Mouse (Mus musculus) limb, embryonic 10.5 days (tissue): Measurements from ENCODE around the gene Cdc25b. TPM values are rescaled to one million over a fixed set of nuclear protein-coding genes. Genes with fewer than 3 reads are reported as not detected.
A peak's percentile ranks its signal among the peaks of the same experiment; 100 is the strongest.
"Not testable (repeated sequence)": the region's sequence is repeated elsewhere in the genome, so short reads cannot be mapped to it uniquely, and the experiment has no call there.

Experiments used
- DNase-seq: peaks from one replicate; pipeline ENCODE4 v3.0.0-alpha.2; 2017; ENCODE audit warnings: low spot score
- H3K27ac ChIP-seq: fragments of 300-500 bp; sonication (generic); 2 replicates; pipeline ENCODE4 v1.5.1; 2016; ENCODE audit warnings: mild to moderate bottlenecking
- H3K27me3 ChIP-seq: fragments of 300-500 bp; sonication (generic); 2 replicates; pipeline ENCODE4 v1.6.1; 2016; ENCODE audit warnings: low read depth, mild to moderate bottlenecking; ENCODE audit not compliant: poor library complexity, severe bottlenecking
- H3K36me3 ChIP-seq: fragments of 300-500 bp; sonication (generic); 2 replicates; pipeline ENCODE4 v1.6.1; 2016; ENCODE audit warnings: mild to moderate bottlenecking, moderate library complexity
- H3K4me1 ChIP-seq: fragments of 300-500 bp; sonication (generic); 2 replicates; pipeline ENCODE4 v1.6.1; 2016
- H3K4me3 ChIP-seq: fragments of 300-500 bp; sonication (generic); 2 replicates; pipeline ENCODE4 v1.5.1; 2016; ENCODE audit warnings: mild to moderate bottlenecking, moderate library complexity
- H3K9me3 ChIP-seq: fragments of 300-500 bp; sonication (generic); replicated peaks from 2 replicates; pipeline ENCODE4 v1.6.1; 2016; ENCODE audit warnings: mild to moderate bottlenecking
- WGBS: fragments of 180-500 bp; shearing (Covaris S2); methylation state at CpG from one replicate; pipeline ENCODE4 v1.1.7; 2016; 5-methylcytosine and 5-hydroxymethylcytosine counted together
- polyA plus RNA-seq: library from polyadenylated mRNA; unstranded; fragments of >200 nt; fragmentation: Nextera tagmentation; extraction: Ambion mirVana; gene quantifications from 2 replicates; pipeline ENCODE4 v1.2.1, GENCODE M21; 2016

Gene Cdc25b
- polyA plus RNA-seq, 1 experiment from 2014 or later = 47.4 TPM

DNA sequence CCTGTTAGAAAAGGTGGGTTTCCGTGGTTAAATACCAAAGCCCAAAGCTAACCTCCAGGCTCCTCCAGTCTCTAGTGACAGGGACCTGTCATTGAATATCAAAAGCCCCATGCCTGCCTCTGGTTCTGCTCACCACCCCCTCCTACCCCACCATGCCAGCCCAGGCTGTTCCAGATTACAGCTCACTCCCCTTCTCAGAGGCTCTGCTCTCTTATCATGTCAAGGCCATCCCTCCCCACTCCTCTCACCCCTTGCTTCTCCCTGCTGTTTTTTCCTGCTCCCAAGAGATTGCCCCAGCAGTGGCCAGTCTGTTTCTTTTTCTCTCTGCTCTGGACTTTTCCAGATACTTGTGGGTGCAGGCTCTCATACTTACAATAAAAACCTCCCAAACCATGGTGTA lies 36.8 kb downstream of the Cdc25b start:
- WGBS = 62% methylated on average over 1 of the region's 1 CpGs
- Histone ChIP-seq H3K27ac (no peak overlapping the region), H3K4me1 (no peaks in the 10 kb centered on the region), H3K4me3 (no peak overlapping the region), H3K36me3 (no peaks in the 10 kb centered on the region), H3K9me3 (no peaks in the 10 kb centered on the region), H3K27me3 (no peaks in the 10 kb centered on the region)
- no peak for DNase-seq

DNA sequence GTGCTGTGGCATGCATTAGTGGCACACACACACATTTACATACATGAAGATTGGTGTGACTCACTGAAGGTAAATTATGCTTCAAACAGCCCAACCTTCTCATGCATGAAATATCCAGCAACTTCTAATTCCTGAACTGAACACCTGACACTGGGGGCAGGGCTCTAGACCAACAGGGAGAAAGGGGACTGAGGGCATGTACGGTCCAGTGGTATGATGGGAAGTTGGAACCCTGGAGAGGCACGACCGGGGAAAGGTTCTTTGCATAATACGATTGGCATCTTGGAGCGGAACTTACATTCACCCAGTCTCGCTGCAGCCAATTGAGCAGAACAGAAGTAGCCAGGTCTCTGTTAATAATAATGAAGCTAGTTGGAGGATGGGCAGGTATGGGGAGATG lies 38.4 kb downstream of the Cdc25b start:
- Histone ChIP-seq H3K27ac (no peak overlapping the region), H3K4me3 (no peak overlapping the region), H3K4me1 (no peaks in the 10 kb centered on the region), H3K36me3 (no peaks in the 10 kb centered on the region), H3K9me3 (no peaks in the 10 kb centered on the region), H3K27me3 (no peaks in the 10 kb centered on the region)
- 92% methylated on average over 6 of the region's 6 CpGs for WGBS
- DNase-seq = no peak

DNA sequence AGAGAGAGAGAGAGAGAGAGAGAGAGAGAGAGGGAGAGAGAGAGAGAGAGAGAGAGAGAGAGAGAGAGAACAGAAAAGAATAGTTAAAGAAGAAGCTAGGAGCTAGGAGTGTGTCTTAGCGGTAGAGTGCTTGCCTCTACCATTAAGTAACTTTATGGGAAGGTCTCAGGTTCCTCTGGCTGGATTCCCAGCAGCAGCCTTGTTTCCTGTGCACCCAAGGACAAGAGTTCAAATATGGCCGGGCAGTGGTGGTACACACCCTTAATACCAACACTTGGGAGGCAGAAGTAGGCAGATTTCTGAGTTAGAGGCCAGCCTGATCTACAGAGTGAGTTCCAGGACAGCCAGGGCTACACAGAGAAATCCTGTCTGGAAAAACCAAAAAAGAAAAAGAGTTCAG lies 39.9 kb downstream of the Cdc25b start:
- H3K27ac ChIP-seq, H3K27me3 ChIP-seq, H3K36me3 ChIP-seq, H3K9me3 ChIP-seq, H3K4me1 ChIP-seq, DNase-seq, H3K4me3 ChIP-seq: not testable (repeated sequence)
- WGBS = 68% methylated on average over 2 of the region's 2 CpGs

DNA sequence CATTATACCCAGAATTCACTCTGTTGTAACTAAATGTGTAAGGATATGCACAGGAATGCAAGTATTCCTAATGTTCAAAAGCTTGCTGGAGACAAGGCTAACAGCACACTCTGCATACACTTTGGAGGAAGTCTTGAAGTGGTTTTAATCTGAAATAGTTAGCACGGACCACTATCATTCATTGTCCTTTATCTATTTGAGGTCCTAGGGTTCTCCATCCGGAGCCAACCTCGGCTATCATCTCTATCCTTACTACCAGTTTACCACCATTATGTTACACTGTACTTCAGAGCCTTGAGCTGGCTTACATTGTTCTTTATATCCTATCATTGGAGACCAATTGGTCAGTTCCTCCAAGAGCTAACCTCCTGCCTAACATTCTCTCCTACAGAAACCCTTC lies 40.5 kb downstream of the Cdc25b start:
- Histone ChIP-seq H3K36me3 (no peaks in the 10 kb centered on the region), H3K4me1 (no peaks in the 10 kb centered on the region), H3K27ac (no peak overlapping the region), H3K9me3 (no peaks in the 10 kb centered on the region), H3K4me3 (no peak overlapping the region), H3K27me3 (no peaks in the 10 kb centered on the region)
- 92% methylated on average over 3 of the region's 3 CpGs for WGBS
- no peak for DNase-seq

DNA sequence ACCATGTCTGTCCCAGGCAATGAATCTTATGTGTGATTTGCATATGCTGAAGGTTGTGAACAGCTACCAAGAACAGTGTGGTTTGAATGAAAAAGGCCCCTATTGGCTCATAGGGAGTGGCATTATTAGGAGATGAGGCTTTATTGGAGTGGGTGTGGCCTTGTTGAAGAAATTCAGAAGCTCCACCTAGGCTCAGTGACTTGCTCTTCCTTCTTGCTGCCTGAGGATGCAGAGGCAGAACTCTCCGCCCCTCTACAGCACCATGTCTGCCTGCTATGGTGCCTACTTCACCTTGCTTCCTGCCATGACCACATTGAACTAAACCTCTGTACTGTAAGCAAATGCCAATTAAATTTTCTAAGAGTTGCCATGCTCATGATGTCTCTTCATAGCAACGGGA lies 45.8 kb downstream of the Cdc25b start:
- Histone ChIP-seq H3K27ac (no peak overlapping the region), H3K36me3 (peaks cover 3% of the 10 kb centered on the region), H3K9me3 (no peaks in the 10 kb centered on the region), H3K27me3 (no peaks in the 10 kb centered on the region), H3K4me1 (peaks cover 27% of the 10 kb centered on the region), H3K4me3 (no peak overlapping the region)
- DNase-seq = no peak
- 92% methylated on average over 2 of the region's 2 CpGs for WGBS

DNA sequence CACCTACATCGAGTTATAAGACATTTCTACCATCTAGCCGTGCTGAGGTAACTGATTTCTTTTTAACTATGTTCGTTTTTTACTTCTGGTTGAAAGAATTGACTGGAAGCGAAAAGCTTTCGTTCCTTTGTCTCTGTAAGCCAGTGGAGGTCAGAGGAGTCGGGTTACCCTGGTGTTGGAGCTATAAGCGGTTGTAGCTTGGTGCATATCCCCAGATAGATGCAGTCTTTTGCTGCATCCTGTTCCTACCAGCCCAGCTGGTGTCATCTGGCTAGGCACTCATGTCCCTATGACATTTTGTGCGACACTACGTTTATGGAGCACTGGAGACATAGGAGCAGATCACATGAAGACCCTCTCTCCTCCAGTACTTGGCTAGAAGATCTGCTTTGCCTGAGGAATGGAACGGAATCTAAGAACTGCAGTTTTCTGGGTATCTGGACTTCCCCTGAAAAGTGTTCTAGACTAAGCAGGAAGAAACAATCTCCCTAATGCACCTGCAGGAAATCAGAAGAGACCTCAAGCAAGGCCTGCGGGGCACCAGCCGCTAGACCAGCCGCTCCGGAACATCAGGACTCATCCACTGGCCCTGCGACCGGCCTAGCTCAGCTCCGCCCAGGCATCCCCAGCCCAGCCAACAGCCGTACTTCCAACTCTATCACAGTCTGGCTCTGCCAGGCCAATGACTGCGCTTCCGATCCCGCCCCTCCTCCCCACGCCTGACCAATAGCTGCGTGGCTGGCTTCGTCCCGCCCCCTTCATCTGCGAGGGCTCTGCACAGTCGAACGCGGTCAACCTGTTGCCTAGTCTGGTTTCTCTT lies 46.8 kb downstream of the Cdc25b start, which contains the start of gene Mavs:
TSS of gene Mavs (plus strand) at position 757 of the 820 bp plus-strand sequence.
- DNase-seq = peak; percentile 93
- WGBS = 12% methylated on average over 29 of the region's 29 CpGs
- Histone ChIP-seq H3K36me3 (peaks cover 7% of the 10 kb centered on the region), H3K9me3 (no peaks in the 10 kb centered on the region), H3K27ac (peak within 1 kb of the TSS; percentile 82), H3K4me3 (peak within 1 kb of the TSS; percentile 66), H3K4me1 (peaks cover 27% of the 10 kb centered on the region), H3K27me3 (no peaks in the 10 kb centered on the region)

DNA sequence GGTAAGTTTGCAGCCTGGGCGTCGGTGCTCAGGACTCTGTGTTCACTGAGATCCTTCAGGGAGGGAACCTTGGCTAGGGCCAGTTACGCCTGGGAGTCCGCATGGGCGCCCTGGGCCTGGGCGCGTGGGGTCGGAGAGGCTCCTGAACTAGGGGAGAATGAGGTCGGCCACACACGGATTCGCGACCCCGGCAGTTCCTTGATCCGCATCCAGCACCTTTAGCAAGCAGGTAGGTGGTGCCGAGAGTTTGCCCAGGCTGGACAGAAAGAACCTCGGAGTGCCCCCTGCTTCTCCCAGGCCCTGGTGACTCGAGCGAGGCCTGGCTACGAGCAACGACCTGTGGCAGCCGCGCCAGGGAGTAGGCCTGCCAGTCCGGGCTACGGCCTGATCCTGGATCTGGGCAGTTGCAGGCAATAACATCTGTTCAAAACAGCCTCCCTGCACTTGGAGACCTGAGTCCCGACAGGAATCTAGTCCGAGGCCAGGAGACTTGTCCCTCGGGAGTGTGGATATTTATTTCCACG lies 47.4 kb downstream of the Cdc25b start:
- Histone ChIP-seq H3K4me1 (peaks cover 27% of the 10 kb centered on the region), H3K27me3 (no peaks in the 10 kb centered on the region), H3K27ac (peak overlapping the region; percentile 82), H3K9me3 (no peaks in the 10 kb centered on the region), H3K36me3 (peaks cover 12% of the 10 kb centered on the region), H3K4me3 (peak overlapping the region; percentile 66)
- WGBS = 14% methylated on average over 28 of the region's 28 CpGs
- no peak for DNase-seq

DNA sequence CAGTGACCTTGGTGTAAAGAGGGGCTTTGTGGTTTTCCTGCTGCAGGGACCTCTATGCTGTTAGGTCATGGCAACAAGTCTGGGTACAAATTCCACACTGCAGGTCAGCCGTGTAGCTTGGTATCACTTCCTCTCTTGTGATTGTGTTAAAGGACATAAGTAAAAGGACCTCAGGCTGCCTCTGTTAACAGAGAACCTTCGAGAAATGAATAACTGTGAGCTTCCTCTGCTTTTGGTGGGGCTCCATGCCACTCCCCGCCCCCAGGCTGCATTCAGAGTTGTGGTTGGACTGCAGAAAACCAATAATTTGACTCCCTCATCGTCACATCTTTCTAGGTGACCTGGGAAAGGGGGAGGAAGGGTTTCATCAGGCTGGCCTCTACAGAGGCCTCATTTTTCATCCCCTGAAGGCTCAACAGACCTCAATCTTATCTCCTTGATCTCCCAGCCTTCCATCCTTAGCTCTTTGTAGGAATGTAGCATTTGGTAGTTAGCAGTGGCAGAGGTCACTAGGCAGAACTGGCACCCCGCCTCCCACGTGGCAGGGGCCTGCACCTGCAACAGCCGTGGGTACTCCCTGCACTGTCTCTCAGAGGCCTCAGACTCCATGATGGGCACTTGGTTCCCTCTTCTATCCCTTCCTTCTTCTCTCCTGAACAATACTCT lies 48.4 kb downstream of the Cdc25b start:
- Histone ChIP-seq H3K4me3 (peak overlapping the region; percentile 66), H3K36me3 (peaks cover 22% of the 10 kb centered on the region), H3K4me1 (peaks cover 27% of the 10 kb centered on the region), H3K9me3 (no peaks in the 10 kb centered on the region), H3K27ac (no peak overlapping the region), H3K27me3 (no peaks in the 10 kb centered on the region)
- WGBS = 74% methylated on average over 7 of the region's 7 CpGs
- DNase-seq = no peak

DNA sequence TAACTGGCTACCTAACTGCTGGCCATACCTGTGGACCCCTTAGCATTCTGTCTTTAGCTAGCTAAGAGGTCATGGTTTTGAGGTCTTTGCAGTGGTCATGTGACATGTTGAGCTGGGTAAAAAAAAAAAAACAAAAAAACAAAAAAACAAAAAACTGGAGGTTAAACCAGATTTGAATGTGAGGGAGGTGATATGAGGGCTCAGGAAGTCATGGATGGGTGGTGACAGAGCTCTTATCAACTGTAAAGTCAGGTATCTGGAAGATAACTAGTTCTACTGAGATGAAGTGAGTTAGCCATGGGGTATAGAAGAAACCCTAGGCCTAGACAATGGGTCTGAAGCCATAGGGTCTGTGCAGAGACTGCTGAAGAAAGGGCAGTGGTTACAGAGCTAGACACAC lies 55.4 kb downstream of the Cdc25b start:
- Histone ChIP-seq H3K27ac (no peak overlapping the region), H3K9me3 (no peaks in the 10 kb centered on the region), H3K36me3 (peaks cover 92% of the 10 kb centered on the region), H3K4me3 (no peak overlapping the region), H3K27me3 (no peaks in the 10 kb centered on the region), H3K4me1 (no peaks in the 10 kb centered on the region)
- no peak for DNase-seq

DNA sequence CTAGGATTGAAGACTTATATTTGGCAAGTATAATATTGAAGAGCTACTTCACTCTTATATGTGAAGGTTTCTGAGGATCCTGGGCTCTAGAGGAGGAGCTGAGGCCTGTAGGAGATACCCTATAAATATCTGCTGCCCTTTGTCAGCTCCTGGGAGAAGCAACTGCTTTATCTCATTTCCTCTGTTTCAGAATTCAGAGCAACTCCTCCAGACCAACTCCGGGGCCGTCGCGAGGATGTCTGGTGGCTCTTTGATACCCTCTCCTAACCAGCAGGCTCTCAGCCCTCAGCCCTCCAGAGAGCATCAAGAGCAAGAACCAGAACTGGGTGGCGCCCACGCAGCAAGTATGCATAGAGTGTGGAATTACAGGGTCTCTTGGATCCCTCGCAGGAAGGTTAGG lies 56.2 kb downstream of the Cdc25b start:
- H3K4me3 ChIP-seq = no peak overlapping the region
- 90% methylated on average over 7 of the region's 7 CpGs for WGBS
- no peaks in the 10 kb centered on the region for H3K27me3 ChIP-seq
- DNase-seq = no peak
- H3K36me3 ChIP-seq = peaks cover 93% of the 10 kb centered on the region
- no peaks in the 10 kb centered on the region for H3K9me3 ChIP-seq
- no peak overlapping the region for H3K27ac ChIP-seq
- H3K4me1 ChIP-seq = no peaks in the 10 kb centered on the region

Other genes with a start within 250 kb of the Cdc25b start
- 7.1 and 10.1 TPM in 2 replicates for gene Gfra4, start 143.9 kb upstream of the Cdc25b start, polyA plus RNA-seq
- 0.38 and 0.48 TPM in 2 replicates for gene Adam33, start 123.1 kb upstream of the Cdc25b start, polyA plus RNA-seq
- 0.09 and 0.10 TPM in 2 replicates for gene Siglec1, start 100.2 kb upstream of the Cdc25b start, polyA plus RNA-seq
- gene Hspa12b, start 59.7 kb upstream of the Cdc25b start, polyA plus RNA-seq = 14.8 and 19.7 TPM in 2 replicates
- not detected in 2 replicates for gene Gm11037, start 53.5 kb upstream of the Cdc25b start, polyA plus RNA-seq
- gene 1700037H04Rik, start 26.9 kb upstream of the Cdc25b start, polyA plus RNA-seq = 87.5 and 97.4 TPM in 2 replicates
- gene Cenpb, start 6.9 kb upstream of the Cdc25b start, polyA plus RNA-seq = 7.7 and 8.9 TPM in 2 replicates
- gene Spef1, start 333 bp downstream of the Cdc25b start, polyA plus RNA-seq = 1.7 and 3.4 TPM in 2 replicates
- gene Ap5s1, start 20.1 kb downstream of the Cdc25b start, polyA plus RNA-seq = 18.9 and 22.6 TPM in 2 replicates
- gene Mavs, start 47.1 kb downstream of the Cdc25b start, polyA plus RNA-seq = 20.4 and 21.5 TPM in 2 replicates
- 45.0 and 46.3 TPM in 2 replicates for gene Pank2, start 75.5 kb downstream of the Cdc25b start, polyA plus RNA-seq
- 8.1 and 9.7 TPM in 2 replicates for gene Rnf24, start 165.9 kb downstream of the Cdc25b start, polyA plus RNA-seq